Mouse (Mus musculus) liver, embryonic 15.5 days (tissue): ENCODE measurements around the gene Wwc2. TPM values are rescaled to one million over a fixed set of nuclear protein-coding genes. Genes with fewer than 3 reads are reported as not detected.

ENCODE experiments used
- ATAC-seq: fragments of 200-750 bp; cut with Nextera tagmentation; 2 replicates; pipeline ENCODE4 v1.8.0; 2017; ENCODE audit warnings: moderate number of reproducible peaks, mild to moderate bottlenecking, moderate library complexity; ENCODE audit not compliant: insufficient read depth
- H3K27ac ChIP-seq: fragments of 300-500 bp; sonication (generic); replicated peaks from 2 replicates; pipeline ENCODE4 v1.5.1; 2015; ENCODE audit warnings: mild to moderate bottlenecking, inconsistent platforms
- H3K27me3 ChIP-seq: fragments of 300-500 bp; sonication (generic); 2 replicates; pipeline ENCODE4 v1.6.1; 2015; ENCODE audit warnings: mild to moderate bottlenecking, inconsistent platforms
- H3K36me3 ChIP-seq: fragments of 300-500 bp; sonication (generic); replicated peaks from 2 replicates; pipeline ENCODE4 v1.6.1; 2015; ENCODE audit warnings: moderate library complexity, mild to moderate bottlenecking, inconsistent platforms
- H3K4me1 ChIP-seq: fragments of 300-500 bp; sonication (generic); replicated peaks from 2 replicates; pipeline ENCODE4 v1.6.1; 2015; ENCODE audit warnings: inconsistent platforms
- H3K4me2 ChIP-seq: fragments of 300-500 bp; sonication (generic); 2 replicates; pipeline ENCODE4 v1.6.1; 2015; ENCODE audit warnings: moderate library complexity, mild to moderate bottlenecking, inconsistent platforms
- H3K4me3 ChIP-seq: fragments of 300-500 bp; sonication (generic); replicated peaks from 2 replicates; pipeline ENCODE4 v1.5.1; 2015; ENCODE audit warnings: mild to moderate bottlenecking, inconsistent platforms
- H3K9ac ChIP-seq: fragments of 300-500 bp; sonication (generic); 2 replicates; pipeline ENCODE4 v1.6.1; 2015; ENCODE audit warnings: moderate library complexity, mild to moderate bottlenecking, inconsistent platforms
- H3K9me3 ChIP-seq: fragments of 300-500 bp; sonication (generic); replicated peaks from 2 replicates; pipeline ENCODE4 v1.6.1; 2016; ENCODE audit warnings: inconsistent platforms
- WGBS: fragments of 180-500 bp; shearing (Covaris S2); methylation state at CpG from one replicate; pipeline ENCODE4 v1.1.7; 2015; ENCODE audit warnings: mixed read lengths; ENCODE audit not compliant: insufficient replicate concordance; 5-methylcytosine and 5-hydroxymethylcytosine counted together
- polyA plus RNA-seq: library from polyadenylated mRNA; unstranded; fragments of >200 nt; fragmentation: Nextera tagmentation; extraction: Ambion mirVana; gene quantifications from 2 replicates; pipeline ENCODE4 v1.2.1, GENCODE M21; 2015

Wwc2 gene
- polyA plus RNA-seq, 1 experiment from 2014 or later: 1.4 TPM

GRCm38 (mm10) chr8:47970576-47970975 is 20.1 kb downstream of the Wwc2 start:
- peaks cover 8% of the 10 kb centered on the region; the same call in 1 of the 2 replicates for H3K4me1 ChIP-seq
- no peak overlapping the region for H3K27ac ChIP-seq
- WGBS: 63% methylated on average over 5 of the region's 5 CpGs
- H3K36me3 ChIP-seq: no peaks in the 10 kb centered on the region
- no peak for ATAC-seq
- H3K9me3 ChIP-seq: no peaks in the 10 kb centered on the region
- no peak overlapping the region for H3K4me2 ChIP-seq
- H3K9ac ChIP-seq: no peak overlapping the region
- H3K27me3 ChIP-seq: no peaks in the 10 kb centered on the region
- no peak overlapping the region for H3K4me3 ChIP-seq

- no peak for ATAC-seq
- Histone ChIP-seq H3K4me2 (no peak overlapping the region), H3K27ac (no peak overlapping the region), H3K36me3 (no peaks in the 10 kb centered on the region), H3K4me3 (no peak overlapping the region), H3K9me3 (no peaks in the 10 kb centered on the region), H3K4me1 (no peaks in the 10 kb centered on the region), H3K9ac (no peak overlapping the region), H3K27me3 (no peaks in the 10 kb centered on the region)
- WGBS: 67% methylated on average over 20 of the region's 20 CpGs
These were observed 23.4 kb downstream of the Wwc2 start for GRCm38 (mm10) chr8:47967045-47967920.

DNA sequence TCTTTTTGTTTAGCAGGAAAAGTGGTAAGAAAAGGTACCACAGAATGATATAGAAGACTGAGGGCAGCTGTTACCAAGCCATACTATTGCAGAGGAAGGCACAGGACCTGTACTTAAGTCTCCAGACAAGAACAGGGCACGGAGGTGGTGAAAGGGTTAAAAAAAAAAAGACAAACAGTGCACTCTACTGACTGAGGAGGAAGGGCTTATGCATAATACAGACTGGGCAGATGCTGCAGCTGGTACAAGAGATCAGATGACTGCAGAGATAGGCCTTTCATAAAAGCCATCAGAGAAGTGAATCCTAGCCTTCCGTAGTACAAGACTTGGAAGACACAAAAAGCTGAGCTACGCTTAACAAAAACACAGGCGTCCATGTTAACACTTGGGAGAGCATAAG is 28.2 kb downstream of the Wwc2 start:
- H3K4me3 ChIP-seq: no peak overlapping the region
- no peaks in the 10 kb centered on the region for H3K4me1 ChIP-seq
- H3K36me3 ChIP-seq: no peaks in the 10 kb centered on the region
- H3K9ac ChIP-seq: no peak overlapping the region
- no peaks in the 10 kb centered on the region for H3K9me3 ChIP-seq
- 62% methylated on average over 4 of the region's 4 CpGs for WGBS
- no peak overlapping the region for H3K27ac ChIP-seq
- no peak overlapping the region for H3K4me2 ChIP-seq
- no peak for ATAC-seq
- H3K27me3 ChIP-seq: no peaks in the 10 kb centered on the region

- Histone ChIP-seq H3K27ac (no peak overlapping the region), H3K4me2 (no peak overlapping the region), H3K9me3 (no peaks in the 10 kb centered on the region), H3K9ac (no peak overlapping the region), H3K36me3 (no peaks in the 10 kb centered on the region), H3K27me3 (no peaks in the 10 kb centered on the region), H3K4me3 (no peak overlapping the region), H3K4me1 (no peaks in the 10 kb centered on the region)
- no peak for ATAC-seq
- 39% methylated on average over 6 of the region's 6 CpGs for WGBS
These were observed 28.7 kb downstream of the Wwc2 start for GRCm38 (mm10) chr8:47962005-47962404.

- no peak for ATAC-seq
These were observed 33.2 kb downstream of the Wwc2 start for GRCm38 (mm10) chr8:47957560-47957959.

GRCm38 (mm10) chr8:47951380-47951932 is 39.3 kb downstream of the Wwc2 start:
- no peaks in the 10 kb centered on the region for H3K9me3 ChIP-seq
- WGBS: 55% methylated on average over 7 of the region's 7 CpGs
- no peaks in the 10 kb centered on the region for H3K4me1 ChIP-seq
- no peak overlapping the region for H3K27ac ChIP-seq
- H3K9ac ChIP-seq: no peak overlapping the region
- no peaks in the 10 kb centered on the region for H3K36me3 ChIP-seq
- no peak for ATAC-seq
- H3K4me3 ChIP-seq: no peak overlapping the region
- H3K4me2 ChIP-seq: no peak overlapping the region
- H3K27me3 ChIP-seq: no peaks in the 10 kb centered on the region

More at GRCm38 (mm10) chr8:47957560-47957959, 33.2 kb downstream of the Wwc2 start:
- WGBS: 66% methylated on average over 4 of the region's 4 CpGs
- Histone ChIP-seq H3K9me3 (no peaks in the 10 kb centered on the region), H3K27ac (no peak overlapping the region), H3K4me3 (no peak overlapping the region), H3K36me3 (no peaks in the 10 kb centered on the region), H3K27me3 (no peaks in the 10 kb centered on the region), H3K4me2 (no peak overlapping the region), H3K9ac (no peak overlapping the region), H3K4me1 (no peaks in the 10 kb centered on the region)

DNA sequence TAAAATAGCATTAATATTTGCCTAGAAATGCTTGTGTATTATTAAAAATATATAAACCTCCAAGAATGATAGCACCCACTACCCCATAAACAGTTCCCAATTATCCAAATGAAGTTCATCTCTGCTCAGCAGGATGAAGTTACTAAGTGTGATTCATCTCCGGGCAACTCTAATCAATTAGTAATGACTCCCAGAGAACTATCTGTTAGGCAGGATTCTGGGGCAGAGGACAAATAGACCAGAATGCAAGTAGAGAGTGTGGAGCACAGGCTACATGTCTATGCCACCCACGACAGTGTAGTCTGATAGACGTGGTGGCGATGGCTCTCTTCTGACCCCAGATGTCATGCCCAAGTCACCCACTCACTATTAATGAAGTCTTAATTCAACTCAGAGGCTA is 41.9 kb downstream of the Wwc2 start:
- Histone ChIP-seq H3K4me2 (no peak overlapping the region), H3K36me3 (no peaks in the 10 kb centered on the region), H3K9ac (no peak overlapping the region), H3K27ac (no peak overlapping the region), H3K4me3 (no peak overlapping the region), H3K9me3 (no peaks in the 10 kb centered on the region), H3K4me1 (no peaks in the 10 kb centered on the region), H3K27me3 (no peaks in the 10 kb centered on the region)
- WGBS: 60% methylated on average over 4 of the region's 4 CpGs
- ATAC-seq: no peak

- Histone ChIP-seq H3K4me1 (no peaks in the 10 kb centered on the region), H3K4me2 (peak overlapping the region; percentile 32), H3K36me3 (no peaks in the 10 kb centered on the region), H3K27ac (peak overlapping the region; percentile 39; the same call in 1 of the 2 replicates), H3K9me3 (no peaks in the 10 kb centered on the region), H3K4me3 (no peak overlapping the region), H3K9ac (no peak overlapping the region), H3K27me3 (no peaks in the 10 kb centered on the region)
- ATAC-seq: no peak
- 15% methylated on average over 19 of the region's 19 CpGs for WGBS
These were observed 42.8 kb downstream of the Wwc2 start for GRCm38 (mm10) chr8:47947672-47948618.

- no peak overlapping the region for H3K9ac ChIP-seq
- no peak overlapping the region for H3K27ac ChIP-seq
- WGBS: 56% methylated on average over 10 of the region's 10 CpGs
- ATAC-seq: no peak
- H3K9me3 ChIP-seq: no peaks in the 10 kb centered on the region
- no peaks in the 10 kb centered on the region for H3K36me3 ChIP-seq
- no peaks in the 10 kb centered on the region for H3K27me3 ChIP-seq
- H3K4me3 ChIP-seq: no peak overlapping the region
- H3K4me2 ChIP-seq: no peak overlapping the region
- no peaks in the 10 kb centered on the region; the same call in 1 of the 2 replicates for H3K4me1 ChIP-seq
These were observed 47.7 kb downstream of the Wwc2 start for GRCm38 (mm10) chr8:47943049-47943448.

- Histone ChIP-seq H3K27ac (no peak overlapping the region), H3K4me3 (no peak overlapping the region), H3K9me3 (no peaks in the 10 kb centered on the region), H3K27me3 (no peaks in the 10 kb centered on the region), H3K4me1 (no peaks in the 10 kb centered on the region; the same call in 1 of the 2 replicates), H3K36me3 (no peaks in the 10 kb centered on the region), H3K9ac (no peak overlapping the region), H3K4me2 (no peak overlapping the region)
- 51% methylated on average over 5 of the region's 5 CpGs for WGBS
- no peak for ATAC-seq
These were observed 49.7 kb downstream of the Wwc2 start for GRCm38 (mm10) chr8:47941028-47941427.
